Mouse (Mus musculus) lung, postnatal 0 days (tissue): ENCODE results near the gene Upk1a. TPM values are rescaled to one million over a fixed set of nuclear protein-coding genes. Genes with fewer than 3 reads are reported as not detected.

Source experiments
- ATAC-seq: fragments of 200-750 bp; cut with Nextera tagmentation; 2 replicates; pipeline ENCODE4 v1.8.0; 2017; ENCODE audit warnings: moderate library complexity
- DNase-seq: peaks from one replicate; pipeline ENCODE4 v3.0.0-alpha.2; 2016; ENCODE audit warnings: low spot score
- H3K27ac ChIP-seq: fragments of 300-500 bp; sonication (generic); 2 replicates; pipeline ENCODE4 v1.5.1; 2014; ENCODE audit warnings: antibody characterized with exemption, mild to moderate bottlenecking, low read length, mixed read lengths
- H3K27me3 ChIP-seq: fragments of 300-500 bp; sonication (generic); replicated peaks from 2 replicates; pipeline ENCODE4 v1.6.1; 2014; ENCODE audit warnings: low read length, mixed read lengths; ENCODE audit not compliant: insufficient read depth
- H3K36me3 ChIP-seq: fragments of 300-500 bp; sonication (generic); 2 replicates; pipeline ENCODE4 v1.6.1; 2014; ENCODE audit warnings: low read length, mixed read lengths; ENCODE audit not compliant: insufficient read depth
- H3K4me1 ChIP-seq: fragments of 300-500 bp; sonication (generic); 2 replicates; pipeline ENCODE4 v1.6.1; 2014; ENCODE audit warnings: antibody characterized with exemption, low read depth, low read length, mixed read lengths; ENCODE audit not compliant: insufficient read depth
- H3K4me2 ChIP-seq: fragments of 300-500 bp; sonication (generic); replicated peaks from 2 replicates; pipeline ENCODE4 v1.6.1; 2014; ENCODE audit warnings: low read depth, mild to moderate bottlenecking, low read length, moderate library complexity, mixed read lengths
- H3K4me3 ChIP-seq: fragments of 300-500 bp; sonication (generic); 2 replicates; pipeline ENCODE4 v1.5.1; 2014; ENCODE audit warnings: low read depth, low read length
- H3K9ac ChIP-seq: fragments of 300-500 bp; sonication (generic); replicated peaks from 2 replicates; pipeline ENCODE4 v1.6.1; 2014; ENCODE audit warnings: low read depth, mild to moderate bottlenecking
- H3K9me3 ChIP-seq: fragments of 300-500 bp; sonication (generic); 2 replicates; pipeline ENCODE4 v1.6.1; 2016; ENCODE audit warnings: low read length, mixed read lengths
- CTCF ChIP-seq: IDR thresholded peaks from 2 replicates; pipeline ENCODE4 v1.5.1; 2016; ENCODE audit warnings: antibody characterized with exemption, mild to moderate bottlenecking
- EP300 ChIP-seq: IDR thresholded peaks from 2 replicates; pipeline ENCODE4 v1.6.1; 2016; ENCODE audit warnings: antibody characterized with exemption, mild to moderate bottlenecking, control low read depth
- whole genome bisulfite sequencing: fragments of 180-500 bp; shearing (Covaris S2); extraction: QIAGEN DNeasy Blood & Tissue Kit; methylation state at CpG from one replicate; pipeline ENCODE4 v1.1.7; 2014; 5-methylcytosine and 5-hydroxymethylcytosine counted together
- polyA plus RNA-seq: library from polyadenylated mRNA; unstranded; fragments of >200 nt; fragmentation: Nextera tagmentation; extraction: Ambion mirVana; gene quantifications from 2 replicates; pipeline ENCODE4 v1.2.1, GENCODE M21; 2015

Upk1a gene
- polyA plus RNA-seq, 1 experiment from 2014 or later: 11.2 TPM

DNA sequence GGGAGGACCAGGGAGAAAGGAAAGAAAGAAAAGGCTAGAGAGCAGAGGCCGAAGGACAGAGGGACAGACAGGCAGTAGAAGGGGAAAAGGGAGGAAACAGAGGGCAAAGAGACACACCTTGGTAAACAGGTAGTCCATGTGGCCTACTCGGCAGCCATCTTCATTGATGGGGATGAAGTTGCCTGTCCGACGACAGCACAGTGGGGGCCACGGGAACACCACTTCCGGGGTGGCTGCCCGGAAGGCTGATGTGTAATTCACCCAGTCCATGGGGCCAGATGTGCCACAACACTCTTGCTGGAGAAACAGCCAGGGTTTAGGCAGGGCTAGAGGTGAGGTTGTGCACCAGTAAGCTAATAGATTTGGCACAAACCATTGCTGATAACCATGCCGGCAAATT, 7.7 kb downstream of the Upk1a start:
- WGBS: 83% methylated on average over 8 of the region's 8 CpGs
- TF ChIP-seq CTCF: no peak
- TF ChIP-seq EP300: no peak
- Histone ChIP-seq H3K9me3 (no peaks in the 10 kb centered on the region), H3K9ac (no peak overlapping the region), H3K36me3 (no peaks in the 10 kb centered on the region), H3K27me3 (no peaks in the 10 kb centered on the region), H3K4me2 (no peak overlapping the region), H3K4me3 (no peak overlapping the region), H3K4me1 (no peaks in the 10 kb centered on the region), H3K27ac (no peak overlapping the region)
- ATAC-seq (no peak), DNase-seq (no peak)

- H3K9me3 ChIP-seq: no peaks in the 10 kb centered on the region
- no peak overlapping the region for H3K9ac ChIP-seq
- no peak for ATAC-seq
- no peaks in the 10 kb centered on the region for H3K27me3 ChIP-seq
- TF ChIP-seq EP300 (no peak), CTCF (no peak)
- no peak for DNase-seq
- H3K36me3 ChIP-seq: no peaks in the 10 kb centered on the region
- no peaks in the 10 kb centered on the region for H3K4me1 ChIP-seq
- no peak overlapping the region for H3K27ac ChIP-seq
- H3K4me2 ChIP-seq: no peak overlapping the region
- H3K4me3 ChIP-seq: no peak overlapping the region
- 40% methylated on average over 8 of the region's 8 CpGs for WGBS
Measured at GRCm38 (mm10) chr7:30604424-30604823, 8.2 kb downstream of the Upk1a start.

GRCm38 (mm10) chr7:30602583-30602982, 10.1 kb downstream of the Upk1a start:
- DNase-seq (peak; percentile 96), ATAC-seq (peak; percentile 76)
- WGBS: 27% methylated on average over 3 of the region's 3 CpGs
- TF ChIP-seq CTCF (no peak), EP300 (peak; percentile 99)
- Histone ChIP-seq H3K9me3 (no peaks in the 10 kb centered on the region), H3K4me2 (no peak overlapping the region), H3K4me1 (no peaks in the 10 kb centered on the region; the same call in 1 of the 2 replicates), H3K36me3 (no peaks in the 10 kb centered on the region), H3K4me3 (no peak overlapping the region), H3K27me3 (no peaks in the 10 kb centered on the region), H3K9ac (no peak overlapping the region), H3K27ac (peak overlapping the region; percentile 91)

GRCm38 (mm10) chr7:30600651-30601050, 12.0 kb downstream of the Upk1a start:
- H3K4me2 ChIP-seq: no peak overlapping the region
- no peaks in the 10 kb centered on the region for H3K27me3 ChIP-seq
- no peak overlapping the region for H3K9ac ChIP-seq
- ATAC-seq: peak; percentile 72
- peak; percentile 88 for DNase-seq
- H3K27ac ChIP-seq: peak overlapping the region; percentile 91
- no peak for TF ChIP-seq CTCF
- TF ChIP-seq EP300: peak; percentile 72
- WGBS: 51% methylated on average over 7 of the region's 7 CpGs
- no peaks in the 10 kb centered on the region for H3K36me3 ChIP-seq
- H3K9me3 ChIP-seq: no peaks in the 10 kb centered on the region
- peaks cover 2% of the 10 kb centered on the region; the same call in 1 of the 2 replicates for H3K4me1 ChIP-seq
- H3K4me3 ChIP-seq: no peak overlapping the region

- Histone ChIP-seq H3K27me3 (no peaks in the 10 kb centered on the region), H3K4me1 (peaks cover 2% of the 10 kb centered on the region; the same call in 1 of the 2 replicates), H3K27ac (peak overlapping the region; percentile 91), H3K9ac (no peak overlapping the region), H3K9me3 (no peaks in the 10 kb centered on the region), H3K36me3 (no peaks in the 10 kb centered on the region), H3K4me3 (no peak overlapping the region), H3K4me2 (no peak overlapping the region)
- peak; percentile 87 for ATAC-seq
- 2% methylated on average over 16 of the region's 16 CpGs for WGBS
- DNase-seq: peak; percentile 96
- TF ChIP-seq CTCF: no peak
- TF ChIP-seq EP300: peak; percentile 92
Measured at GRCm38 (mm10) chr7:30599933-30600353, 12.7 kb downstream of the Upk1a start.

DNA sequence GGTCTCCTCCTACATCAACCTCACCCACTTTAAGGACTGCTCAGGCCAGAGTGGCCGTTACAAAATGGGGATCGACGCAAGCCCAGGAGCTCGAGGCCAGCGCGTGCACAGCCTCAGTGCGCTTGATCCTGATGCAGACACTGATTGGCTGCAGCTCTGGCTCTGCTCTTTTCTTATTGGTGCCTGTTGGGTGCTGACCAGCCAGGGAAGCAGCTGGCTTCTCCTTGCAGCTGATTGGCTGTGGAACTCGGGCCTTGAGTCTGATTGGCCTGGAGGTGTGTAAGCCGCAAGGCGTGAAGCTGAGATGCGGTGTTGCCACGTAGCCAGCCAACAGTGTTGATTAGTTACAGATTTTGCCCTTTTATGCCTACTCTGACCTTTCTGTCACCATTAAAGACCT, 13.9 kb downstream of the Upk1a start, which contains the start of gene Zbtb32:
Zbtb32 (minus strand) TSS at position 124 of the 400 bp plus-strand sequence.
- no peaks in the 10 kb centered on the region for H3K27me3 ChIP-seq
- TF ChIP-seq EP300 (no peak), CTCF (no peak)
- DNase-seq: no peak
- 84% methylated on average over 12 of the region's 12 CpGs for WGBS
- H3K4me1 ChIP-seq: peaks cover 2% of the 10 kb centered on the region; the same call in 1 of the 2 replicates
- H3K36me3 ChIP-seq: no peaks in the 10 kb centered on the region
- no peak for ATAC-seq
- H3K9ac ChIP-seq: no peak within 1 kb of the TSS
- H3K4me2 ChIP-seq: no peak within 1 kb of the TSS
- H3K27ac ChIP-seq: peak within 1 kb of the TSS; percentile 88
- H3K9me3 ChIP-seq: no peaks in the 10 kb centered on the region
- H3K4me3 ChIP-seq: no peak within 1 kb of the TSS
